Mouse (Mus musculus) heart, postnatal 36 days (tissue): ENCODE measurements at regions not wholly inside any gene's neighbourhood (a gene's known extent, or its start where the extent isn't known, plus 50 kb on each side); places are given as distances from the start of the nearest gene placed in this dataset.

Experiments
- DNase-seq, 2 experiments: peaks; one replicate each; pipeline ENCODE4 v3.0.0; 2021 to 2022
- intact Hi-C: fragments of 180-260 bp; cut with DNase I; formaldehyde crosslinking; loops from one replicate; pipeline ENCODE4 v1.15.1; 2025

GRCm38 (mm10) chr6:107788224-107788893 is 258.8 kb downstream of the Lrrn1 start:
- no peak for DNase-seq
- intact Hi-C loops = no loop called here

DNA sequence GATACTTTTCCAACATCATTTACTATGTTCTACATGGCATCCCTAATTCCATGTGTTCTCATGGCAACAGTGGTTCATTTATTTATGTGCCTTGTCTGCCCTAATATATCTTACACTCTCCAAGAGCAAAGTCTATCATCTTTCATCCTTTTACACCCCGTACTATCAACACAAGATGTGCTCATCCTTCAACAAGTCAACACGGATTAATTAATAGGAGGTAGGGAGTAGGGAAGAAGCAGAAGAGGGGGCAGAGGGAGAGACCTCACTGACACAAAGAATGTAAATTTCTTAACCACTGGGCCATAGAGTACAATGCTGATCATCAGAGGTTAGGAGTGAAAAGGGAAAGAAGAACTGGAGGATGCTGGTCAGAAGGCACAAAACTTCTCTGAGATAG is 267.0 kb upstream of the Setmar start:
- intact Hi-C loops = no loop called here
- DNase-seq = no peak

GRCm38 (mm10) chr6:107803056-107803455 is 261.8 kb upstream of the Setmar start:
- no peak for DNase-seq
- intact Hi-C loops = no loop called here
